Mouse (Mus musculus) fat pad, adult 2 months (tissue): Measurements from ENCODE around the gene Eipr1.
"Not testable (repeated sequence)": the region's sequence is repeated elsewhere in the genome, so short reads cannot be mapped to it uniquely, and the experiment has no call there.

ENCODE experiments used
- DNase-seq: peaks from one replicate; pipeline ENCODE4 v3.0.0-alpha.2; 2011; ENCODE audit warnings: low read depth, low spot score; ENCODE audit errors: extremely low read depth

Eipr1 gene

DNA sequence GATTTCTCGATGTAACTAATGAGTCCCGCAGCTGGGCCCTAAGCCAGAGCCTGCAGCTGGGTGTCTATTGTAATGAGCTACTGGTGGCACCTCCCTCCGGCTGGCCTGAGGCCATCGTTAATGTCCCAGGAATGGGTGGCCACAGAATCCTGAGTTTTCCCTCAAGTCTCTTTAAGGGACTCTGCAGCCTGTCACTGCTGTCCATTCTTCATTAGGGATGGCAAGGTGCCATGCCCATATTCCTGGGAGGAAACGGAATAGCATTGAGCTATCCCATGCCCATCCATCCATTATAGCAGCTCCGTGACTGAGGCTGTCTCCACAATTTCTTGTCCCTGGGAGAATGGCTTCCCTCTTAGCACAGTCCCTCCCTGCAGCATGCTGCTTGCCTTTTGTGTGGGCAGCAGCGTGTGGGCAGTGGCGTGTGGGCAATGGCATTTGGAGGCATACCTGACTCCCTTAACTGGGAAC is 123.2 kb downstream of the Eipr1 start:
- DNase-seq = no peak

DNA sequence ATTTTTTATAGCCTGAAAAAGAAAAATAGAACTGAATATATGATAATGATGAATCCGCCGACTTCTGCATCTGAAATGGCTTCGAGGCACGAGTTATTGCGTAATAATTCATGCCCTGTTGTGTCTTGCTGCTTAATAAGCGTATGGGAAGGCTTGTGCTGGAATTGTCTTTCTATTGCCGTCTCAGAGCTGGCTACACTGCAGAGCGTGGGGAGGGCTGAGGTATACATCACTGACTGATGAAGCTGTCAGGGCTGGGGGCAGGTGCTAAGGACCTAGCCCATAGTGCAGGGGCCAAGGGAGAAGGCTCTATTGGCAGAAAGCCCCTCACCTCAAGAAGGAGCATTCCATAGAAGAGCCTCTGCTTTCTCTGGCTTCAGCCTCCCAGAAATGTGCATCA is 123.9 kb downstream of the Eipr1 start:
- no peak for DNase-seq

- DNase-seq = no peak
Observed at GRCm38 (mm10) chr12:28880471-28880870, 128.9 kb downstream of the Eipr1 start.

DNA sequence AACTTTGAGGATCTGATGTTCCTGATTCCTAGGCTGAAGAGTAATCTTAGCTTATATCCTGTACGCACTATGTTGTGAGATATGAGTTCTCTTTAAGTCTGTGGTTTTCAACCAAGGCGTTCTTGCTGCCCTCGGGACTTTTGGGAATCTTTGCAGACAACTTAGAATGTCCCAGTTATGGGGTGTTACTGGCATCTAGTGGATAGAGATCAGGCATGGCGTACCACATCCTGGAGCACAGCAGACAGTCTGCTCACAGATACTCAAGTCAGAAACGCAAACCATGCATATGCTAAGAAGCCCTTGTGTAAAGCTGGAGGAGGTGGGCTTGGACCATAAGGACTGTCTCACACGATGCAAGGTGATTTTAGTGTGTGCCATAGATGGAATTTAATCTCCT is 136.1 kb downstream of the Eipr1 start:
- DNase-seq = no peak

DNA sequence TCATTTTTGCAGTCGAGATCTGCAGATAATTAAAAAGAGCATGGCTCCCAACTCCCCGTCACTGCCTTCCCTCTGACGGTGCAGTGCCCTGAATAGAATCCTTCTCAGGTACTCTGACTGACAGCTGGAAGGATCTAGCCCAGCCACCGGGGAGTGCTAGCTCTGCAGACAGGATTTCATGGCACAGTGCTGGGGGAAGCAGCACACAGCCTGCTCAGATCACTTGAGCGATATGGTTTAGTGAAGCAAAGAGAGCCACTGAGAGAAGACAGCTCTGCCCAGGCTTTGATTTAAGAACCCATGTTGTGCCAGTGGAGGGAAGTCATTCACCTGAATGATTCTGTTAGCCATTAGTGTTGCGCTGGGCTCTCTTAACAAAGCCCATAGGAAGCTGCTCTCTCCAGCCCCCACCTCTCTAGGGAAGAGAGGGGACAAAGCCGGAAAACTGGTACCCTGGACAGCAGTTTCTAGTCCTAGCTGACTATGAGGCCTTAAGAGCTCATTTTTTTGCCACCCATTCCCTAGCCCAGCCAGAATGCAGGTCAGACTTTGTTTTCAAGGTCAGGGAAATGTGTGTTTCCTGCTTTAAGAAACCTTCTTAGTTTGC is 137.6 kb downstream of the Eipr1 start:
- no peak for DNase-seq

DNA sequence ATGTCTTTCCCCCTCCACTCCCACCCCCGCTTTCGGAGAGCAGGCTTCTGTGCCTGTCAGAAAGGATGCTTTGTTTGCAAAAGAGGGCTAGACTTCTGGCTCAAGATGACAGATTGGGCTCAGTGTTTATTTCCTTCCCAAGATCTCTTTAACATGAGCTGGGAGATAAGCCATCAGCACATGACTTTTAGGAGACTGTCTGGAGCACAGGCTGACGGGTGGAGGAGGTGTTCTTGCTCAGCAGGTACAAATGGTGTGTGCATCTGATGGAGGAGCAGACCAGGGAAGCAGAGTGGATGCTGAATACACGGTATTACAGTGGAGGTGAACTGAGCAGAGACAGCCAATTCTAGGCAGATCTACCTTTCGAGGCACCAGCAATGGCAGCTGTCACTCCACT is 139.9 kb downstream of the Eipr1 start:
- no peak for DNase-seq

GRCm38 (mm10) chr12:28896577-28896976 is 145.0 kb downstream of the Eipr1 start:
- no peak for DNase-seq

- DNase-seq = no peak
Observed at GRCm38 (mm10) chr12:28898307-28898706, 146.7 kb downstream of the Eipr1 start.

- DNase-seq = no peak
Observed at GRCm38 (mm10) chr12:28899696-28900095, 148.1 kb downstream of the Eipr1 start.

DNA sequence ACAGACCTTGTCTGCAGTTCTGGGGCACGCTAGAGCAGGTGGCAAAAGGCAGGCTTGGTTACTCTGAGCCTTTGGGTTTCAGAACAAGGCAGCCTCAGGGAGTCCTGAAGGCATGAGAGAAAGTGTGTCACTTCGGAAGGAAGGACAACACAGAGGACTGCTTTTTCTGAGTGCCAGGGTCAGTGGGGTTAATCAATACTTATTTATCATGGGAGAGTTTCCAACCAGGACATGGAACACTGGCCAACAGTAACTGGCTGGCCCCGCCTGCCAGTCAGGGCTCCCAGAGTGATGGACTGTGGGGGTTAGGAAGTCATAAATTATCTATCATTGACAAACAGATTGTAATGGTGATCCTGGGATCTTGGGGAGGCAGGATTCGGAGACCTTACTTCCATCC is 148.7 kb downstream of the Eipr1 start:
- no peak for DNase-seq

DNA sequence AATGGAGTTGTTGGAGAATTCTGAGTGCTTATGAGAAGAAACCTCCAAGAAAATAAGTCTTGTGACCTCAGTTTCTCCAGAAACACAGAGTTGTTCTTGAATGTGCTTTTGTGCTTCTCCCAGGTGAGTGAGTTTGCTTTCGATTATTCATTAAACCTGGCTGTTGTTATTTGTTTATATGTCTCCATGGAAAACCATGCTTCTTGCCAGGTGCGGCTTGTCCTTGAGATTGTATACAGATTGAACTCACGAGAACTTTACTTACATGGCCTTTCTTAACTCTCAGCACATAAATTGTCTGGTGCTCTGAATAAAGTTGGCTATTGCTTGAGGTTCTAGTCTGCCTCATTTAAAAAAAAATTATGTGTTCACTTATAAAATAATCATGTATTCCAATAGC is 150.5 kb downstream of the Eipr1 start:
- DNase-seq = no peak

- no peak for DNase-seq
Observed at GRCm38 (mm10) chr12:28903082-28903481, 151.5 kb downstream of the Eipr1 start.

DNA sequence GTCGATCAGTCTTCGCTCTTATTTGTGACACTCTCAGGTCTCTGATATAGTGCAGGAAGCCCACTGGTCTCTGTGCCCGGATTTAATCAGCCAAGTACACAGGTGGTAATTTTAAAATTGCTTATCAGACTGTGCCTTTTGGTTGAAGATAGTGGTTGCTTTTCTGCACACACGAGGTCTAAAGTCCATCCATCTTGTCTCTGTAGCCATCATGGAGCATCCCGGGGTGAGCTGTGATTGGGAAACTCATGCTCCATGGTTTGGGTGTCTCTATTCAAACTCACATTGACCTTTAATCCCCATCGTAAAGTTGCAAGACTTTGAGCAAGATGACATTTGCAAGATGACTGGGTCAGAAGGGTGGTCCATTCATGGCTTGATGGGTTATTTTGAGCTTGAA is 153.9 kb downstream of the Eipr1 start:
- no peak for DNase-seq

DNA sequence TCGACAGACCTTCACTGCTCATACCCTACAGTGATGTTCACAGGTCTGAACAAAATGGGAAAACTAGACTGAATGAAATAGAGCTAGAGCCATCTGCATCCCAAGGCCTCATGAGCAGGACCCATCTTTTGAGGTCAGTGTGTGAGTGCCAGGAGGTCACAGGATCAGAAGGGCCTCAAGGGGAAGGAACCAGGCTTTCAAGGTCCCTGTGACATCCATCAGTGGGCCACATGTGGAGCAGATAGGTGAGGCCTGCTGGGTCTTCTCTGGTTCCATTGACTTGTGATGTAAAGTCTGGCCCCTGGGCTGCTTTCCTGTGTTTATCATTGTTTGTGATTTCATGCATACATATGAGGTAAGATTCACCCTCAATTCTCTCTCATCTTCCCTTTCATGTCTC is 154.4 kb downstream of the Eipr1 start:
- no peak for DNase-seq

DNA sequence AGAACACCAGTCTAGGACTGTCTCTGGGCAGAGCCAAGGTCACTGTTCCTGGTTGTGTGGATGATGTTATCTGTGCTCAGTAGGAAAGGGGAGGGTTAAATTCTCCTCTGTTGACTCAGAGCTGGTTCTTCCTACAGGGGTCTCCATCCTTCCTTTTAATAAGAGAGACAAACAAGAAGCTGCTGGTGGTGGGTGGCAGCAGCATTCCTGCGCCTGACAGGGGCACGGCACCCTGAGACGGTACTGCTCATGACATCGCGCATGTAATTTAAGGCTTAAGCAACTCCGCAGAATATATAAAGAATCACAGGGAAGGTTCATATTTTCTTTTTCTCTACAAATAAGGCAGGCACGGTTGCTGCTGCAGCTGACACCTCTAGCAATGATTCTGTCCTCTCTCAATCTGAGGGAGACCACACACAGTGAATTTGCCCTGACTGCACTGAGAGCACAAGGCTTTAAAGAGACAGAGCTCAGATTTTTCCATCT is 155.2 kb downstream of the Eipr1 start:
- DNase-seq = no peak

GRCm38 (mm10) chr12:28907814-28908213 is 156.2 kb downstream of the Eipr1 start:
- DNase-seq = no peak

DNA sequence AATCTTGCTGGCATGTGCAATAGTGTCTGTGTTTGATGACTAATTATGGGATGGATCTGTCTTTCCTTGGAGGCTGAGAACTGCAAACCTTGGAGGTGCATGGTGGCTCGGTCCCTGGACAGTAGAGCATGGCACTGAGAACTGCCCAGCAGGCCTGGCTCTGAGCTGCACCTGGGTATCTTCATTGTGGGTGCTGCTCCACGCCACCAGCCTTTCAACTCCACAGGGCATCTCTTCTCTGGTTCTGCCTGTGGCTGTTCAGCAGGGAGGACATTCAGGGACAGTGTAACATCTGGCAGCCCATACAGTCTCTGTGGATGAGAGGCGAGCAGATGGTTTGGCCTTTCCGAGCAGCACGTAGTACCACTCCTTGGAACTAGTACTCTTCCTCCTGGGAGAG is 158.2 kb downstream of the Eipr1 start:
- DNase-seq = no peak

DNA sequence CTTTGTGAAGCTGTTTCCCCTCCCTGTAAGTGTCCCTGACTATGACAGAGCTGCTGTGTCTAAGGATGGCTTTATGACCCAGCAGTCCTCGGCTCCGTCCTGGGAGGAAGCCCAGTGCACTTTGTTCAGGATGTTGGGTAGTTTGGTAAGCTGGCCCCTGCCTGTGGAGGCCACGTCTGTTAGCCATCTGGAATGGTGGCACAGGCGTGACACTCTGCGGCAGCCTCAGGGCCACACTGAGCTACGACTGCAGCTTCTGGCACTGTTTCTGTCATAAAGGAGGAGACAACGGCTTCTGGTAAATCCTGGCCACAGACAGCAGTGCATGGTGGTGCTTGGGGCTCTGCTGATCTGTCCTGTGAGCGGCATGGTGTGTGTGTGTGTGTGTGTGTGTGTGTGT is 159.0 kb downstream of the Eipr1 start:
- no peak for DNase-seq

DNA sequence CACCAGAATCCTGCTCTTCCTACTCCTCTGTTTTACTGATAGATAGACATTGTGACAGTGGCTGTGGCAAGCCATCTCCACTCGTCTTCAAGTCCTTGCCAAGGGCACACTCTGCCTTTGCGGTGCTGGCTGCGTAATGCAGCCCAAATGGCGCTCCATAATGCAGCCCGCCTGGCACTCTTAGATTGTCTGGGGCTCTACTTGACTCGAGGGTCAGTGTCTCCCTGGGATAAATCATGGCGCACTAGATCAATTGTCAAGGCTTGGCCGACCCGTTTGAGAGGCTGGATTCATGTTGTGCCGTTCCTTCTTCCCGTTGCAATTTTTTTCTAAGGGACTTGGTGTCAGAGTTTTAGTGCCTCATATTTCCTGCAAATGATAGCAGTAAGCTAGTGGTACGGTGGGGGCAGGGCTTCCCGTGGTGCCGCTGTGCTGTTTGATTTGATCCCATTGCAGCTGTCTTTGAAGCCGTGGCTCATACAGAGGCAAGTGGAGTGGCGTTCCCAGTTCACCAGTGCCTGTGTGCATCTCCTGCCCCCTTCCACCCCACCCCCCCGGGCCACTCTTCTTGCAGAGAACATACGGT is 160.8 kb downstream of the Eipr1 start:
- DNase-seq = no peak

GRCm38 (mm10) chr12:28913099-28913498 is 161.5 kb downstream of the Eipr1 start:
- no peak for DNase-seq

DNA sequence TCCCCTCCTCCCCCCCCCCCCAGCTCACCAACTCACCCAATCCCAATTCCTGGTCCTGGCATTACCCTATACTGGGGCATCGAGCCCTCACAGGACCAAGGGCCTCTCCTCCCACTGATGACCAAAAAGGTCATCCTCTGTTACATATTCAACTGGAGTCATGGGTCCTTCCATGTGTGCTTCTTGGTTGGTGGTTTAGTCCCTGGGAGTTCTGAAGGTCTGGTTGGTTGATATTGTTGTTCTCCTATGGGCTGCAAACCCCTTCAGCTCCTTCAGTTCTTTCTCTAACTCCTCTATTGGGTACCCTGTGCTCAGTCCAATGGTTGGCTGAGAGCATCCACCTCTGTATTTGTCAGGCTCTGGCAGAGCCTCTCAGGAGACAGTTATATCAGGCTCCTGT is 162.5 kb downstream of the Eipr1 start:
- DNase-seq = not testable (repeated sequence)
